Mouse (Mus musculus): ENCODE results near the gene Lmo2. TPM values are rescaled to one million over a fixed set of nuclear protein-coding genes. Genes with fewer than 3 reads are reported as not detected.

The Lmo2 gene
- 22.3 and 23.8 TPM in 2 replicates for polyA plus RNA-seq (2014; fragmentation: Nextera tagmentation; extraction: Ambion mirVana)

DNA sequence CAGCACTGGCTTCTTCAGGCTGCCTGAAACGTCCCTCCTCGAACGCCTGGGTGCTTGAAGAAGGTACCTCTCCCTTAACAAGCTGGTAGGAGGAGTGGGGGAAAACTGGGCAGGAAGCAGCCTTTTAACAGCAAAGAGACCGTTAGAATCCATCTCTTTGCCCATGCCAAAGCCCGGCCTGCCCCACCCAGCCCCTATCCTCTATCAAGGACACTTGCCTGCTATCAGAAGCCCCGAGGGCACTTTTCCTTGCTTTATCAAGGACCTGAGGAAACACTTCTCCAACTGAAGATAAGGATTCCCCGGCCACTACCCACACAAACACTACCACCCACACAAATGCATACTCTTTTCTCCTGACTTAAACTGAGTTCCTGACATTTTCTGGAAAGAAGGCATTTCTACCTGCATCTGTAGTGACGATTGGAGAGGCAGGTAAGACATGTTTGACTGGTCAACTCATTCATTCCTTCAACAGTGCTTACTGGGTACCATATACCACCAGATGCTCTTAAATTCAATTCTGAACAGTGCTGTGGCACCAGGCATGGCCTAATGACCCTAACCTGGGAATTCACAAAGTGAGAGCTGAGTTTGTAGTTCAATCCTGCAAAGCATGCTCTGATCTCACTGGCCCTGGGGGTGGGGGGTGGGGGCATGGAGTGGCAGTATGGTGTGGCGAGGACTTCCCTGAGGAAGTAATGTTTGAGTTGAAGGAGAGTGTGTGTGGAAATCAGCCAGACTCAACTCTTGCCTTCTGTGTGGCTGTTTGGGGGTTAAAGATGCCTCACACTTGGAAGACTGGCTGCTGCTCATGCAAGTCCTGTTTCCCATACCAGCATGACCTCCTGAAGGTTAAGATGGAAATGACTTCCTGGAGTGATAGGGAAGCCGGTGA, at the start of gene Lmo2:
Lmo2 (plus strand) TSS at position 338 of the 898 bp plus-strand sequence.
- Histone ChIP-seq H3K4me3 (ENCODE audit: low read depth, low read length) (no peak within 1 kb of the TSS), H3K9ac (ENCODE audit: low read depth, low read length) (no peak within 1 kb of the TSS), H3K9me3 (ENCODE audit: control insufficient read depth, low read length) (no peaks in the 10 kb centered on the region), H3K27ac (replicated peaks; ENCODE audit: low read depth, low read length) (no peak within 1 kb of the TSS), H3K4me1 (ENCODE audit: control insufficient read depth, insufficient read depth, low read length) (no peaks in the 10 kb centered on the region), H3K4me2 (ENCODE audit: low read depth, low read length) (no peak within 1 kb of the TSS), H3K27me3 (replicated peaks; ENCODE audit: control insufficient read depth, insufficient read depth, low read length) (no peaks in the 10 kb centered on the region), H3K36me3 (ENCODE audit: control insufficient read depth, insufficient read depth, low read length) (no peaks in the 10 kb centered on the region)
- WGBS = 61% methylated on average over 10 of the region's 10 CpGs
- DNase-seq (ENCODE audit: low spot score) = no peak
- ATAC-seq (ENCODE audit: low read depth) = no peak

DNA sequence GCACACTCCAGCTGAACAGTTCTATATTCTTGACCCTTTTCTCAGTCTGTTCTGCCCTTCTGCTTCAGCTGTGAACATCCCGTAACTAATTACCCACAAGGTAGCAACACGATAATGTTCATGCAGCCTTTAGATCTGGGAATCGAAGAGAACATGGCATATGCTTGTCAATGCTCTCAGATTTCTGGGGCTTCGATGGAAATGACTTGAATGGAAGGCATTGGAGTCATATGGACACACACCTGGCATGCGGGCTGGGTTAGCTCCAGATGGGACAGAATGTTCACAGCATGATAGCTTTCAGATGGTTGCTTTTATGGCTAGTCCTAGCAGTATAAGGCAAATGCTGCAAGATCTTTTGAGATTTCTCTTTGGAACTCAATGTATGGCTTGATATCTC, 47.2 kb upstream of the Lmo2 start:
- no peak for ATAC-seq (ENCODE audit: low read depth)
- WGBS = 81% methylated on average over 5 of the region's 5 CpGs

DNA sequence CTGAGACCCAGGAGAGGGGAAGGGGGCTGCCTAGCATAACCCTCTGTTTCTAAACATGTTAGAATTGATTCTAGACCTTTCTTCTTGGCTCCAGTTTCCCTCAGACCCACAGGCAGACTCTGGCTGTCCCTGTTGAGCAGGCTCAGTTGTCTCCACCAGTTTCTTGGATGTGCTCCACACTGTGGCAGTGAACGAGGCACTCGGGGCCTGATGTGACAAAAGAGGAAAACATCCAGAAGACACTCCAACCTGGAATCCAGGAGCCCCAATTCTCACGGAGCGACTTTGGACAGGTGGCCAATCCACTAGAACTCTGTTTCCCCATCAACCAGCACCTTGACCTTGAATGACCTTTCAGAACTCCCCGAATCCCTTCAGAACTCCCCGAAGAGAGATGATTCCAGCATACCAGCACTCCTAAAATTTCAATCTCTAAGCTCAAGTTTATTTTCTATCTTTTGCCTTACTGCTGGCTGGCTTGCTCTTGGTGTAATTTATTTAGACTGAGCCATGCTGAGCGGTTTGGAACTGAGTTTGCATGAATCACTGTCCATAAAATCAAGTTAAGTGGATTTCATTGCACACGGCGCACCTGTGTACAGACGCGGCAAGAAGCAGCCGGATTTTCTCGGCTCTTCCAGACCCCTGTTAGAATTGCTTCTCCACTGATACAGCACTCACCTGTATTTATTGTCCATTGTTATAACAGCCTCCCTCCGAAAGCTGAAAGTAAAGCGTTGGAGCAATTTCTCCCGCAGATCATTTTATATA, 45.1 kb upstream of the Lmo2 start:
- no peaks in the 10 kb centered on the region for H3K27me3 ChIP-seq (replicated peaks; ENCODE audit: control insufficient read depth, insufficient read depth, low read length)
- H3K27ac ChIP-seq (replicated peaks; ENCODE audit: low read depth, low read length) = no peak overlapping the region
- ATAC-seq (ENCODE audit: low read depth) (no peak), DNase-seq (ENCODE audit: low spot score) (no peak)
- no peak overlapping the region for H3K4me3 ChIP-seq (ENCODE audit: low read depth, low read length)
- H3K4me1 ChIP-seq (ENCODE audit: control insufficient read depth, insufficient read depth, low read length) = no peaks in the 10 kb centered on the region
- no peaks in the 10 kb centered on the region for H3K9me3 ChIP-seq (ENCODE audit: control insufficient read depth, low read length)
- no peak overlapping the region for H3K9ac ChIP-seq (ENCODE audit: low read depth, low read length)
- no peak overlapping the region for H3K4me2 ChIP-seq (ENCODE audit: low read depth, low read length)
- no peaks in the 10 kb centered on the region for H3K36me3 ChIP-seq (ENCODE audit: control insufficient read depth, insufficient read depth, low read length)
- 80% methylated on average over 16 of the region's 16 CpGs for WGBS

More for the DNA sequence above, 47.2 kb upstream of the Lmo2 start:
- no peak overlapping the region for H3K9ac ChIP-seq (ENCODE audit: low read depth, low read length)
- no peak overlapping the region for H3K4me2 ChIP-seq (ENCODE audit: low read depth, low read length)
- H3K27ac ChIP-seq (replicated peaks; ENCODE audit: low read depth, low read length) = no peak overlapping the region
- no peaks in the 10 kb centered on the region for H3K36me3 ChIP-seq (ENCODE audit: control insufficient read depth, insufficient read depth, low read length)
- DNase-seq (ENCODE audit: low spot score) = no peak
- H3K27me3 ChIP-seq (replicated peaks; ENCODE audit: control insufficient read depth, insufficient read depth, low read length) = no peaks in the 10 kb centered on the region
- no peaks in the 10 kb centered on the region for H3K9me3 ChIP-seq (ENCODE audit: control insufficient read depth, low read length)
- no peak overlapping the region for H3K4me3 ChIP-seq (ENCODE audit: low read depth, low read length)
- H3K4me1 ChIP-seq (ENCODE audit: control insufficient read depth, insufficient read depth, low read length) = 0 out of 2 replicates have a peak, but pooled peaks cover 6% of the 10 kb centered on the region

DNA sequence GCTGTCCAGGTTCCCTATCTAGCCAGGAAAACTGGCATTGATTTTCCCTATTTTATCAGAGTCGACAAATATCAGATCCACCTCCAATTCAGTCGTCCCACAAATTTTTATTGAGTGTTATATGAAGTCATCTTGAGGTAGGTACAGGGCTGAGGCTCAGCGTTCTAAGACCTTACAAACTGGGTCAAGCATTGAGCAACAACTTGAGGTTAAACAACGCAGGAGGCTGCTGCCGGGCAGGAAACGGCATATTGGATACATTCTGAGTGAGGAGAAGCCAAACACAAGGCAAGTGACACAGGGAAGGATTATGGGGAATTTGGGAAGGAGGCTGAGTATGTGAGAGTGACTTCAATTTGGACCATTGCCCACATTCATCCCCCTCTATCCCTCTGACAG, 44.5 kb upstream of the Lmo2 start:
- Histone ChIP-seq H3K4me3 (ENCODE audit: low read depth, low read length) (no peak overlapping the region), H3K27ac (replicated peaks; ENCODE audit: low read depth, low read length) (no peak overlapping the region), H3K9me3 (ENCODE audit: control insufficient read depth, low read length) (no peaks in the 10 kb centered on the region), H3K36me3 (ENCODE audit: control insufficient read depth, insufficient read depth, low read length) (no peaks in the 10 kb centered on the region), H3K4me2 (ENCODE audit: low read depth, low read length) (no peak overlapping the region), H3K27me3 (replicated peaks; ENCODE audit: control insufficient read depth, insufficient read depth, low read length) (no peaks in the 10 kb centered on the region), H3K9ac (ENCODE audit: low read depth, low read length) (no peak overlapping the region), H3K4me1 (ENCODE audit: control insufficient read depth, insufficient read depth, low read length) (no peaks in the 10 kb centered on the region)
- ATAC-seq (ENCODE audit: low read depth) = no peak
- DNase-seq (ENCODE audit: low spot score) = no peak
- WGBS = 74% methylated on average over 6 of the region's 6 CpGs

DNA sequence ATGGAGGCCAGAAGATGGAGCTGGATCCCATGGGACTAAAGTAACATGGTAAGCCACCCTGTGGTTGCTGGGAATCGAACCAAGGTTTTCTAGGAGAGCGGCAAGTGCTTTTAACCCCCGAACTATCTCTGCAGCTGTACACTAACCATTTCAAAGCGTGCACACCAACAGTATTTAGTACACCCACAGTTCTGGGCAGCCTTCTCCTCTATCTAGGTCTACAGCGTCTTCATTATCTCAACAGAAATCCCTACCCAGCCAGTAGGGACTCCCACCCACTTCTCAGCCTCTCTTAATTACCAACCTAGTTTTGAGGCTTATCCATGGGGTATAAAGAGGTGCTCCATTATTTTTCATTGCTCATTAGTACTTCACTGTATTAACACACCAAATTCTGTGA, 41.7 kb upstream of the Lmo2 start:
- H3K9me3 ChIP-seq (ENCODE audit: control insufficient read depth, low read length) = no peaks in the 10 kb centered on the region
- H3K4me3 ChIP-seq (ENCODE audit: low read depth, low read length) = no peak overlapping the region
- no peaks in the 10 kb centered on the region for H3K27me3 ChIP-seq (replicated peaks; ENCODE audit: control insufficient read depth, insufficient read depth, low read length)
- no peak overlapping the region for H3K9ac ChIP-seq (ENCODE audit: low read depth, low read length)
- no peak for ATAC-seq (ENCODE audit: low read depth)
- H3K36me3 ChIP-seq (ENCODE audit: control insufficient read depth, insufficient read depth, low read length) = no peaks in the 10 kb centered on the region
- no peaks in the 10 kb centered on the region for H3K4me1 ChIP-seq (ENCODE audit: control insufficient read depth, insufficient read depth, low read length)
- H3K27ac ChIP-seq (replicated peaks; ENCODE audit: low read depth, low read length) = no peak overlapping the region
- 90% methylated on average over 5 of the region's 5 CpGs for WGBS
- H3K4me2 ChIP-seq (ENCODE audit: low read depth, low read length) = no peak overlapping the region
- DNase-seq (ENCODE audit: low spot score) = no peak

DNA sequence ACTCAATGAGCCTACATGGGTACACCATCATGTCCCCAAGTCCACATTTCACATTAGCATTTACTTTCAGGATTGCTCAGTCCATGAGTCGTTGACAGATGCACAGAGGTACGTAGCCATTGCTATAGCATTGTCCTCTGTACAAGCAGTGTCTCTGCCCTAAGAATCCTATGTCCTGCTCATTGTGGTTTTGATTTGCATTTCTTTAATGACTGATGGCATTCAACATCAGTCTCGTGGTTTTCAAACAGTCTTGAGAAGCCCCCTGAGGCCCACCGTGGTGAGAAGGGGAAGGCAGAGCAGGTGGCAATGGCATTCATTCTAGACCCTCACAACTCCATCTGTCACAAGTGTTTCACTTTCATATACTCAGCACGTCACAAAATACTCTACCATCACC, 40.4 kb upstream of the Lmo2 start:
- ATAC-seq (ENCODE audit: low read depth) = no peak
- 84% methylated on average over 5 of the region's 5 CpGs for WGBS

DNA sequence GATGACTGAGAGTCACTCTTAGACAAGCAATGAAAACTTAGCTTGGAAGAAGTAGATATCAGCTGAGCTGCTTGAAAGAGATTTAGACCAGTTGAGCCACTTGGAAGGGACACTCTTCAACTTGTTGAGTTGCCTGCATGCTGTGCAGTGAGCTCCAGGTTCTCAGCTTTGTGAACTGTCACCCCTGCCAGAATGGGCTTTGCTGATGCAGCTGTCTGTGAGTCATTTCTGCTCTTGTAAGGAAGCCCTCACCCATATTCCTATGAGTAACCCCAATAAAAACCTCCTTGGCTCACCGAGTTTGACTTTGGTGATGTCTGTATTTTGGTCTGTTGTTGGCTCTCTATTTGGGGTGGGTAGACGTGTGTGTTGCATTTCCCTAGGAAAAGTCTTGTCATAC, 39.4 kb upstream of the Lmo2 start:
- no peak for ATAC-seq (ENCODE audit: low read depth)
- no peak overlapping the region for H3K9ac ChIP-seq (ENCODE audit: low read depth, low read length)
- no peaks in the 10 kb centered on the region for H3K36me3 ChIP-seq (ENCODE audit: control insufficient read depth, insufficient read depth, low read length)
- H3K4me3 ChIP-seq (ENCODE audit: low read depth, low read length) = no peak overlapping the region
- no peak for DNase-seq (ENCODE audit: low spot score)
- H3K4me2 ChIP-seq (ENCODE audit: low read depth, low read length) = no peak overlapping the region
- 88% methylated on average over 2 of the region's 2 CpGs for WGBS
- no peaks in the 10 kb centered on the region for H3K4me1 ChIP-seq (ENCODE audit: control insufficient read depth, insufficient read depth, low read length)
- H3K27ac ChIP-seq (replicated peaks; ENCODE audit: low read depth, low read length) = no peak overlapping the region
- no peaks in the 10 kb centered on the region for H3K9me3 ChIP-seq (ENCODE audit: control insufficient read depth, low read length)
- H3K27me3 ChIP-seq (replicated peaks; ENCODE audit: control insufficient read depth, insufficient read depth, low read length) = no peaks in the 10 kb centered on the region

More for the DNA sequence above, 40.4 kb upstream of the Lmo2 start:
- DNase-seq (ENCODE audit: low spot score) = no peak
- no peak overlapping the region for H3K27ac ChIP-seq (replicated peaks; ENCODE audit: low read depth, low read length)
- H3K9me3 ChIP-seq (ENCODE audit: control insufficient read depth, low read length) = no peaks in the 10 kb centered on the region
- H3K4me2 ChIP-seq (ENCODE audit: low read depth, low read length) = no peak overlapping the region
- H3K4me3 ChIP-seq (ENCODE audit: low read depth, low read length) = no peak overlapping the region
- no peaks in the 10 kb centered on the region for H3K27me3 ChIP-seq (replicated peaks; ENCODE audit: control insufficient read depth, insufficient read depth, low read length)
- H3K9ac ChIP-seq (ENCODE audit: low read depth, low read length) = no peak overlapping the region
- no peaks in the 10 kb centered on the region for H3K4me1 ChIP-seq (ENCODE audit: control insufficient read depth, insufficient read depth, low read length)
- H3K36me3 ChIP-seq (ENCODE audit: control insufficient read depth, insufficient read depth, low read length) = no peaks in the 10 kb centered on the region

DNA sequence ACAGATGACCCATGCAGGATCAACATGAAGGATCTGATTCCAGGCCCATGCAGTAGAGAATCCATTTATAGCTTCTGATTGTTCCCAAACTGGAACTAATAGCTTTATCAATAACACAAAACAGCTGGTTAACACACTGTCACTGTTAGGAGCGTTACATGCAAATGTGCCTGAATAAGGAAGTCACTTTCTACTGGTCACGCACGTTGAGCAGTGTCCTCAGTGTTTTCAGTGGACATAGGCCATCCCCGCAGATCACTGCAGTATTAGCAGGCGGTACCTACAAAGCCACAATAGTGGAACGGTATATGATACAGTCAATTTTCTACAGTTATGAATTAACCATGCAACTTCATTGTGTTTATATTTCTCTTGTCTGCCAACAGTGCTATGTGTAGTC, 38.3 kb upstream of the Lmo2 start:
- no peak for ATAC-seq (ENCODE audit: low read depth)
- H3K27me3 ChIP-seq (replicated peaks; ENCODE audit: control insufficient read depth, insufficient read depth, low read length) = no peaks in the 10 kb centered on the region
- H3K9me3 ChIP-seq (ENCODE audit: control insufficient read depth, low read length) = no peaks in the 10 kb centered on the region
- no peak overlapping the region for H3K9ac ChIP-seq (ENCODE audit: low read depth, low read length)
- H3K36me3 ChIP-seq (ENCODE audit: control insufficient read depth, insufficient read depth, low read length) = no peaks in the 10 kb centered on the region
- no peaks in the 10 kb centered on the region for H3K4me1 ChIP-seq (ENCODE audit: control insufficient read depth, insufficient read depth, low read length)
- WGBS = 87% methylated on average over 6 of the region's 6 CpGs
- no peak overlapping the region for H3K27ac ChIP-seq (replicated peaks; ENCODE audit: low read depth, low read length)
- H3K4me2 ChIP-seq (ENCODE audit: low read depth, low read length) = no peak overlapping the region
- no peak for DNase-seq (ENCODE audit: low spot score)
- H3K4me3 ChIP-seq (ENCODE audit: low read depth, low read length) = no peak overlapping the region

Measured in embryonic facial prominence, embryonic 14.5 days (tissue).